Mouse (Mus musculus): ENCODE results near the gene Celsr1. TPM values are rescaled to one million over a fixed set of nuclear protein-coding genes. Genes with fewer than 3 reads are reported as not detected.

Celsr1 gene
- polyA plus RNA-seq, 1 experiment from 2014 or later: 2.4 TPM

DNA sequence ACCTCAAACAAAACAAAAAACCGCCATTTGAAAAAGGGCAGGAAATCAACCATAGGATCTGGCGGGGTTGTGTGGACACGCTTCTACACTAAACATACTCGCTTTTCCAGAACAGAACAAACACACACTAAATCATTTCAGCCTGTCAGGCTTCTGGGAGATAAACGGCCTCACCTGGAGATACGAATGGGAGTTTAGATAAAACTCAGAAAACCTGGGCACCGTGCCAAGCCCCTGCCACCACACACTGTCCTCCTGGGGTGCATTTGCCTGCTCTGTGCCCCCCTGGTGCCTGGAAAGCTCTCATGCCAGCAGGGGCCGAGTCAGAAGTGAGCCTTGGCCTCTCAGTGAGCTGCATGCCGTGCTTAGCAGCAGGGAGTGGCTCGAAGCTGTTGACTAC, 123.6 kb downstream of the Celsr1 start:
- Histone ChIP-seq H3K9ac (replicated peaks; ENCODE audit: low read depth, low read length) (no peak overlapping the region), H3K27me3 (ENCODE audit: control insufficient read depth, insufficient read depth, low read length) (no peaks in the 10 kb centered on the region), H3K36me3 (ENCODE audit: control insufficient read depth, insufficient read depth, low read length) (no peaks in the 10 kb centered on the region), H3K4me3 (ENCODE audit: low read depth, low read length) (no peak overlapping the region), H3K4me1 (ENCODE audit: control insufficient read depth, insufficient read depth, low read length) (peaks cover 6% of the 10 kb centered on the region; the same call in 1 of the 2 replicates), H3K9me3 (ENCODE audit: control insufficient read depth, low read length) (no peaks in the 10 kb centered on the region), H3K4me2 (ENCODE audit: low read depth, low read length) (no peak overlapping the region), H3K27ac (ENCODE audit: low read depth, low read length) (no peak overlapping the region)
- whole genome bisulfite sequencing: 29% methylated on average over 10 of the region's 10 CpGs
- 0 out of 2 replicates have a peak, but pooled peaks have one; percentile 9 for ATAC-seq (ENCODE audit: low read depth)

DNA sequence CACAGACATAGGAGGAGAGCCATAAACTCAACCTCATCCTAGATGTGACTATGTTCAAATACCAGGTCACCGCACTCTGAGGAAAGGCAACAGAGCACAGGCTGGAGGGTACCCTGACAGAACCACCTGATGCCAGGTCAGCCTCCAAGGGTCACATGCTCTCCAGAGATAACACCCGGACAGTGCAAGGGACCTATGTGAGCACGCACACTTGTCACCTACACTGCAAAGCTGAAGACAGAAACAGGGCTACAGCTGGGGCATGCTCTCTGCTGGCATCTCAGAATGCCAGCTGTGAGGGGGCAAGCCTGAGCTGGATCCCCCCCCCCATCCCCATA, 124.1 kb downstream of the Celsr1 start:
- Histone ChIP-seq H3K4me2 (ENCODE audit: low read depth, low read length) (no peak overlapping the region), H3K4me1 (ENCODE audit: control insufficient read depth, insufficient read depth, low read length) (peaks cover 6% of the 10 kb centered on the region; the same call in 1 of the 2 replicates), H3K36me3 (ENCODE audit: control insufficient read depth, insufficient read depth, low read length) (no peaks in the 10 kb centered on the region), H3K9me3 (ENCODE audit: control insufficient read depth, low read length) (no peaks in the 10 kb centered on the region), H3K27ac (ENCODE audit: low read depth, low read length) (no peak overlapping the region), H3K4me3 (ENCODE audit: low read depth, low read length) (no peak overlapping the region), H3K9ac (replicated peaks; ENCODE audit: low read depth, low read length) (no peak overlapping the region), H3K27me3 (ENCODE audit: control insufficient read depth, insufficient read depth, low read length) (no peaks in the 10 kb centered on the region)
- ATAC-seq (ENCODE audit: low read depth): peak; percentile 34; the same call in 1 of the 2 replicates
- WGBS: 90% methylated on average over 3 of the region's 3 CpGs

DNA sequence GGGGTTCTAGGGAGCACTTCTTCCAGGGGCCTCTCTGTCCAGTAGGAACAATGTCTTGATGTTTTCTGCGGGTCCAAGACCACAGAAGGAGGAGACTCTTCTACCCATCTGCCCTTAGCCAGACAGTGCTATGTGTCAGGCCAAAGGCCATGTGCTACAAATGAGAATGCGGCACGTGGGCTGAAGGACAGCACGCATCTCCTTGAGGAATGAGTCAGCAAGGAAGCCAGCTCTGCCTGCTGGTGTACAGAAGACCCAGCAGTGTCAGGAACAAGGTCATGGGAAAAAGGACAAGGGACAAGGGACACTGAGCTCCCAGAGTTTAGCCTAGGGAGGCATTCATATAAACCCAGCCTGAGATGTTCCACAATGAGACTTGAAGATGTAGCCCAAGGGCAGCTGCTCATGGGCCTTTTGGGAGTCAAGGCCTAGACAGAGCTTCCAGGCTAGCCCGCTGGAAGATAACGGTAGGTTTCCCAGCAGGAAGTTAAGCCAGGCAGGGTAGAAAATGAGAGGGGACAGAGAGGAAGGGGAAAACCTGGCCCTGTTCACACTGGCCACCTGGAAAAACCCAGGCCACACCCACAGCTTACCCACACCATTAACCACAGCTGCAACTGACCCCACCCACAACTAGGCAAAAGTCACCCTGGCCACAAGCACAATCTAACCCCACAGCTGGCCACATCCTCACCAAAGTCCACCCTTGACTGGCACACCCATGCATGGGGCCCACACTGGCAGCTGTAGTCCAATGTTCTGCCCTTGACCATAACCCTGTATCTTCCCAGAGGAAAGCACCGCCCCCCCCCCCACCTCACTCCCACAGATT, 124.7 kb downstream of the Celsr1 start:
- Histone ChIP-seq H3K4me1 (ENCODE audit: control insufficient read depth, insufficient read depth, low read length) (peaks cover 6% of the 10 kb centered on the region; the same call in 1 of the 2 replicates), H3K36me3 (ENCODE audit: control insufficient read depth, insufficient read depth, low read length) (no peaks in the 10 kb centered on the region), H3K9me3 (ENCODE audit: control insufficient read depth, low read length) (no peaks in the 10 kb centered on the region), H3K27ac (ENCODE audit: low read depth, low read length) (no peak overlapping the region), H3K4me3 (ENCODE audit: low read depth, low read length) (no peak overlapping the region), H3K9ac (replicated peaks; ENCODE audit: low read depth, low read length) (no peak overlapping the region), H3K27me3 (ENCODE audit: control insufficient read depth, insufficient read depth, low read length) (no peaks in the 10 kb centered on the region), H3K4me2 (ENCODE audit: low read depth, low read length) (no peak overlapping the region)
- 83% methylated on average over 7 of the region's 7 CpGs for WGBS
- 0 out of 2 replicates have a peak, but pooled peaks have one; percentile 31 for ATAC-seq (ENCODE audit: low read depth)

DNA sequence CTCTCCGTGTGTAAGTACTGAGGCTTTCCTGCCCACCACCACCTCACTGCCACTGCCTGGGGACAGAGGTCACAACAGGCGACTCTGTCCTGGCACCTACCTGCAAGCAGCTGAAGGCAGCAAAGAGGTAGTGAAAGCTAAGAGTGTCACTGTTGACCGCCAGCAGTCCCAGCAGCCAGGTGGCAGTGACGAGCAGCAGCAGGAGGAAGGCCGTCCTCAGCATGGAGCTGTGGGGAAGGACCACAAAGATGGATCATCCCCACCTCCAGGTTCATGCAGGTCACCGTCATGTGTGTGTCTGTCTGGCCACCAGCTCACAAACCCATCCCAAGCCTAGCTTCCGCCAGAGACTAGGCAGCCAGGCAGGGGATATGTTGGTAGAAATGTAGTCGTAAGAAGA, 129.8 kb downstream of the Celsr1 start:
- no peak overlapping the region for H3K27ac ChIP-seq (ENCODE audit: low read depth, low read length)
- H3K4me1 ChIP-seq (ENCODE audit: control insufficient read depth, insufficient read depth, low read length): 0 out of 2 replicates have a peak, but pooled peaks cover 2% of the 10 kb centered on the region
- H3K4me2 ChIP-seq (ENCODE audit: low read depth, low read length): no peak overlapping the region
- no peak overlapping the region for H3K4me3 ChIP-seq (ENCODE audit: low read depth, low read length)
- H3K27me3 ChIP-seq (ENCODE audit: control insufficient read depth, insufficient read depth, low read length): no peaks in the 10 kb centered on the region
- ATAC-seq (ENCODE audit: low read depth): no peak
- 88% methylated on average over 8 of the region's 8 CpGs for WGBS
- 0 out of 2 replicates have a peak, but pooled peaks cover 2% of the 10 kb centered on the region for H3K36me3 ChIP-seq (ENCODE audit: control insufficient read depth, insufficient read depth, low read length)
- no peaks in the 10 kb centered on the region for H3K9me3 ChIP-seq (ENCODE audit: control insufficient read depth, low read length)
- H3K9ac ChIP-seq (replicated peaks; ENCODE audit: low read depth, low read length): no peak overlapping the region

DNA sequence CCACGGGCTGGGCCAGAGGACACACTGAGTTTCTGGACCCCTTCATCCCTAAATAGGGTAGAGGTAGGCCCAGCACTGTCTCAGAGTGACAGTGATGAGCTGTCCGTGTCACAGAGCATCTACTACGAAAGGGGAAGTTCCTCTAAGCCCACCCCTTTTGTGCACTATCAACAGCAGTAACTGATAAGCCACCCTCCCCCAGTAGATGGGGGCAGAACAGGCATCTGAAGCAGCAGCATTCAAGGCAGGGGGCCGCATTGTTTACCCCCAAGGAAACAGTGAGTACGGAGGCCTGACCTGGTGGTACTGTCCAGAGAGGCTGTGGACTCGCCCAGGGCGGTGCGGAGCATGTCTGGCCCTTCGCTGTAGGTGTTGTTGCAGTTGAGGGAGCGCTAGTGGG, 131.1 kb downstream of the Celsr1 start:
- Histone ChIP-seq H3K36me3 (ENCODE audit: control insufficient read depth, insufficient read depth, low read length) (peaks cover 13% of the 10 kb centered on the region; the same call in 1 of the 2 replicates), H3K4me2 (ENCODE audit: low read depth, low read length) (no peak overlapping the region), H3K27ac (ENCODE audit: low read depth, low read length) (no peak overlapping the region), H3K27me3 (ENCODE audit: control insufficient read depth, insufficient read depth, low read length) (no peaks in the 10 kb centered on the region), H3K4me3 (ENCODE audit: low read depth, low read length) (no peak overlapping the region), H3K9me3 (ENCODE audit: control insufficient read depth, low read length) (no peaks in the 10 kb centered on the region), H3K4me1 (ENCODE audit: control insufficient read depth, insufficient read depth, low read length) (0 out of 2 replicates have a peak, but pooled peaks cover 2% of the 10 kb centered on the region), H3K9ac (replicated peaks; ENCODE audit: low read depth, low read length) (no peak overlapping the region)
- ATAC-seq (ENCODE audit: low read depth): no peak
- 92% methylated on average over 10 of the region's 10 CpGs for WGBS

DNA sequence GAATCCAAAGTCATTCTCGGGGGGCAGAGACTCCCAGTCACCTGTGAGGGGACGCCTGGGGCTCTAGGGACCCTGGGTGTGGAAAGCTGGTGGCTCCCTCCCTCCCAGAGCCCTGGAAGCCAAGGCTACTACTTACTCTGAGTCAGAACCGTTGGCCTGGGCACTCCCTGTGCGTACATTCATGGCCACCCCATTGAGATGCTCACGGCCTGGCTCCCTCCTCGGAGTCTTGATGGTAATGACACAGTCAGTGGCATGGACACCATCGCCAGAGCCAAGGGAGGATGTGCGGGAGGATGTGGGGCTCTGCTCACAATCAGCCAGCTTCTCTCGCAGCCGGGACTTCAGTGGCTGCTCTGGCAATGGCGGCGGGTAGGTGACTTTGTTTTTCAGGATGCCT, 132.8 kb downstream of the Celsr1 start:
- Histone ChIP-seq H3K4me1 (ENCODE audit: control insufficient read depth, insufficient read depth, low read length) (0 out of 2 replicates have a peak, but pooled peaks cover 2% of the 10 kb centered on the region), H3K9me3 (ENCODE audit: control insufficient read depth, low read length) (no peaks in the 10 kb centered on the region), H3K4me2 (ENCODE audit: low read depth, low read length) (no peak overlapping the region), H3K27me3 (ENCODE audit: control insufficient read depth, insufficient read depth, low read length) (no peaks in the 10 kb centered on the region), H3K36me3 (ENCODE audit: control insufficient read depth, insufficient read depth, low read length) (peaks cover 15% of the 10 kb centered on the region), H3K4me3 (ENCODE audit: low read depth, low read length) (no peak overlapping the region), H3K27ac (ENCODE audit: low read depth, low read length) (no peak overlapping the region), H3K9ac (replicated peaks; ENCODE audit: low read depth, low read length) (no peak overlapping the region)
- WGBS: 83% methylated on average over 12 of the region's 12 CpGs
- ATAC-seq (ENCODE audit: low read depth): no peak

DNA sequence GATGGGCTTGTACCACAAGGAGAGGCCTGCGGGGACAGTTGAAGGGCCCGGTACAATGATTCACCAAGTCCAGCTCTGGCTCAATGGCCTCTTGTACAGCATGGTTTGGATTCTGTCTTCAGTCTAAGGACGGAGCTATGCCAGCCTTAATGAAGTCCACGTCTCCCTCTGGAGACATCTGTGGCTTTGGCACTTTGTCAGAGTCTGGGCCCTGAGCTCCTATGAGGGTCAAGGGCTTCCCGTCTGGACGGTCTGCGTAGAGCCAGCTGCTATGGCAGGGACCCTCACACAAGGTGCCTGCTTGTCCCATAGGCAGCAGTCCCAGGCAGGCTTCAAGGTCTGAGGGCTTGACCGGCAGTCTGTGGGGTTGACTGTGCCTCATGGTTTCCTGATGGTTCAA, 133.3 kb downstream of the Celsr1 start:
- Histone ChIP-seq H3K9ac (replicated peaks; ENCODE audit: low read depth, low read length) (no peak overlapping the region), H3K9me3 (ENCODE audit: control insufficient read depth, low read length) (no peaks in the 10 kb centered on the region), H3K36me3 (ENCODE audit: control insufficient read depth, insufficient read depth, low read length) (peaks cover 15% of the 10 kb centered on the region), H3K4me1 (ENCODE audit: control insufficient read depth, insufficient read depth, low read length) (0 out of 2 replicates have a peak, but pooled peaks cover 2% of the 10 kb centered on the region), H3K4me3 (ENCODE audit: low read depth, low read length) (no peak overlapping the region), H3K27me3 (ENCODE audit: control insufficient read depth, insufficient read depth, low read length) (no peaks in the 10 kb centered on the region), H3K4me2 (ENCODE audit: low read depth, low read length) (no peak overlapping the region), H3K27ac (ENCODE audit: low read depth, low read length) (no peak overlapping the region)
- ATAC-seq (ENCODE audit: low read depth): no peak
- WGBS: 79% methylated on average over 8 of the region's 8 CpGs

DNA sequence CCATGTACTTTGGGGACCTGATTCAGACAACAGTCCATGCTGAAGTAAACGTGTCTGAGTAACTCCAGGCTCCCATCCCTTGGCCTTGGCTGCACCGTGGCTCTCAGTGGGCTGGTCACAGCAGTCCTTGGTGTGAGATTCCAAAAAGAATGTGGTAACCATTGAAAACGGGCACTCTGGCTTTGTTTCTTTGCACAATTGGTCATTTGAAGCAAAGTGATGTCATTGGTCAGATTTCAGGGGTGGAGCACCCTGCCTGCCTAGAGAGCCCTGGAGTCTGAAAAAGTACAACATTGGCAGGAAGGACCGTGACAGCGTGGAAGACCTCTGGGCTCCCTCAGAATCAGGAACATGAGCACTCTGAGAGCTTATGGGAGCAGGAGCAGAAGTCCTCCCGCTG, 134.2 kb downstream of the Celsr1 start:
- ATAC-seq (ENCODE audit: low read depth): no peak
- H3K36me3 ChIP-seq (ENCODE audit: control insufficient read depth, insufficient read depth, low read length): peaks cover 23% of the 10 kb centered on the region
- H3K4me2 ChIP-seq (ENCODE audit: low read depth, low read length): no peak overlapping the region
- 0 out of 2 replicates have a peak, but pooled peaks cover 2% of the 10 kb centered on the region for H3K4me1 ChIP-seq (ENCODE audit: control insufficient read depth, insufficient read depth, low read length)
- no peaks in the 10 kb centered on the region for H3K9me3 ChIP-seq (ENCODE audit: control insufficient read depth, low read length)
- no peak overlapping the region for H3K9ac ChIP-seq (replicated peaks; ENCODE audit: low read depth, low read length)
- no peak overlapping the region for H3K4me3 ChIP-seq (ENCODE audit: low read depth, low read length)
- WGBS: 44% methylated on average over 6 of the region's 6 CpGs
- H3K27ac ChIP-seq (ENCODE audit: low read depth, low read length): no peak overlapping the region
- no peaks in the 10 kb centered on the region for H3K27me3 ChIP-seq (ENCODE audit: control insufficient read depth, insufficient read depth, low read length)

DNA sequence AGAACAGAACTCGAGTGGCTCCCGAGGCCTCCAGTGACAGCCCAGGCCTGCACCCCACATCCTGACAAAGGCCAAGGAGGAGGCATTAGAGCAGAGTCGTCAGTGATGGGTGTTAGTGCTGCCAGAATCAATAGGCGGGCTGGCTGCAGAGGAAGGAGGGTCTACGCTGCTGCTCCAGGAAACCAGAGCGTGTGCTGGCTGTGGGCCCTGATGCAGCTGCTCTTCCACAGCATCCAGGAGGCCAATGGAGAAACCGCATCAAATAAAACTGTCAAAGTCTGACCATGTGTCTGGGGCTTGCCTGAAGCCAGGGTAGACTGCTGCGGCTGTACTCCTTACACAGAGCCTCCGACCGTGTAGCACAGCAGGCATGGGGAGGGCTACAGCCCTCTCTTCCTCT, 136.5 kb downstream of the Celsr1 start:
- 0 out of 2 replicates have a peak overlapping the region, but pooled peaks have one; percentile 16 for H3K27ac ChIP-seq (ENCODE audit: low read depth, low read length)
- H3K4me2 ChIP-seq (ENCODE audit: low read depth, low read length): no peak overlapping the region
- no peaks in the 10 kb centered on the region for H3K9me3 ChIP-seq (ENCODE audit: control insufficient read depth, low read length)
- H3K9ac ChIP-seq (replicated peaks; ENCODE audit: low read depth, low read length): no peak overlapping the region
- H3K36me3 ChIP-seq (ENCODE audit: control insufficient read depth, insufficient read depth, low read length): peaks cover 30% of the 10 kb centered on the region
- 72% methylated on average over 10 of the region's 10 CpGs for WGBS
- H3K4me3 ChIP-seq (ENCODE audit: low read depth, low read length): no peak overlapping the region
- no peak; the same call in 1 of the 2 replicates for ATAC-seq (ENCODE audit: low read depth)
- no peaks in the 10 kb centered on the region for H3K27me3 ChIP-seq (ENCODE audit: control insufficient read depth, insufficient read depth, low read length)
- H3K4me1 ChIP-seq (ENCODE audit: control insufficient read depth, insufficient read depth, low read length): peaks cover 14% of the 10 kb centered on the region; the same call in 1 of the 2 replicates

Measured in neural tube, embryonic 14.5 days (tissue).